ENCODE assay signal across 13 mouse cellular contexts in the genomic region with DNA sequence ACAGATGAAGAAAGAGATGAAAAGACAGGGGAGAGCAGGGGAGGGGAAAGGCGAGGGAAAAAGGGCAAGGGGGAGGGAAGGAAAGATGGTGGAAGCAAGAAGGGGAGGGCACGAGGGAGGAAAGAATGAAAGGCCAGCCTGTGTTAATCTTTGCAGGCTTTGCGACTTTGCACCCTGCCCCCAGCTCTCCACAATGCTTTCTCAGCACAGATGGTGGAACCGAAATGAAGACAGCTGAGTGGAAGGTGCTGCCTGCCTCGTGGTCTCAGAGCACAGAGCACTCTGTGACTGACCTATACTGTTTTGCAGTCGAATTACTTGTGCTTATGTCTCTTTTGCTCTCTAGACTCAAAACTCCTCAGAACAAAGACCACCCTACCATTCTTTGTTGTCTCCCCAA. TPM values are rescaled to one million over a fixed set of nuclear protein-coding genes. Genes with fewer than 3 reads are reported as not detected.
DNase-seq lines count a peak whose midpoint lies in the region.
"Had no signal": no experiment of that assay in that cellular context is flagged by ENCODE, and none has a peak within 500 bp of the region (broad histone marks: within the 10 kb centered on the region; RNA-seq: fewer than 3 reads in every experiment).

No protein-coding gene starts in this region.

- DNase-seq in frontal cortex, adult 2 months (ENCODE audit: extremely low spot score in 1 of 2, low spot score in 1 of 2) = peak; percentile 51 to 77
- DNase-seq in frontal cortex, postnatal 14 days (ENCODE audit: low spot score in 2 of 2) = no peak
- DNase-seq in right cerebral cortex, adult 2 months (ENCODE audit: low spot score in 2 of 2) = peak; percentile 50 to 55
- DNase-seq in right cerebral cortex, postnatal 14 days = no peak
- DNase-seq in kidney, postnatal 25 days = peak; percentile 58 to 76
- DNase-seq in gastrocnemius, adult 8-10 months (ENCODE audit: low spot score in 2 of 2) = no peak
- no peak for DNase-seq in thymus, postnatal 14 days
- DNase-seq in adrenal gland, adult 8-10 months = no peak
- DNase-seq: adrenal gland, adult 2 months; cerebellum, adult 9-10 months had no signal

RNA-seq across cellular contexts. Expression of a gene that starts 55.2 kb away (rescaled TPM):
- polyA plus RNA-seq in frontal cortex, adult 2 months (2012; rRNA removed) = 192 and 233 TPM in 2 replicates
- 1 to 10 TPM in 2 of 4 experiments, under 1 TPM in 2; 0.35 to 3.1 (median 1.3) TPM for total RNA-seq in gastrocnemius, adult 8-10 months (2022)
- total RNA-seq in adrenal gland, adult 8-10 months (2022) = 1 to 10 TPM in 3 of 4 experiments, under 1 TPM in 1; 0.87 to 2.0 (median 1.5) TPM
- total RNA-seq: hematopoietic stem cell, adult 5-6 weeks; megakaryocyte progenitor cell, adult 5-6 weeks had no signal
- polyA plus RNA-seq: erythroblast, embryonic 14.5 days had no signal

Comparison
In these comparisons a context has a peak if more than half of its experiments do, and no peak if none do; other contexts are left out.
1. DNase-seq: peak in frontal cortex, adult 2 months (2 of 2), right cerebral cortex, adult 2 months (2 of 2) and kidney, postnatal 25 days (2 of 2); none in frontal cortex, postnatal 14 days (0 of 2), right cerebral cortex, postnatal 14 days (single experiment), gastrocnemius, adult 8-10 months (0 of 2), thymus, postnatal 14 days (single experiment) and adrenal gland, adult 8-10 months (single experiment).